21 mouse cellular contexts compared by ENCODE assay signal in genomic region chr3:81170073-81170809, GRCm38 (mm10).
DNase-seq lines count a peak whose midpoint lies in the region; ATAC-seq lines count a peak whose summit lies in the region.
"Had no signal": no experiment of that assay in that cellular context is flagged by ENCODE, and none has a peak within 500 bp of the region (broad histone marks: within the 10 kb centered on the region; RNA-seq: fewer than 3 reads in every experiment).

No protein-coding gene starts in this region.

- no peak for DNase-seq in kidney, postnatal 14 days
- DNase-seq in limb, embryonic 10.5 days (ENCODE audit: low spot score) = no peak
- DNase-seq in fat pad, adult 2 months (ENCODE audit: extremely low read depth, low read depth, low spot score) = peak; percentile 76
- no peak for DNase-seq in frontal cortex, postnatal 25 days (ENCODE audit: low spot score in 2 of 2)
- no peak for DNase-seq in left cerebral cortex, postnatal 4 days
- DNase-seq: adrenal gland, adult 8-10 months; adrenal gland, postnatal 36 days; cerebellum, adult 11 months; cerebellum, adult 8-10 months; cerebellum, postnatal 14 days; forebrain, postnatal 0 days; gastrocnemius, adult 2 months; gastrocnemius, postnatal 25 days; heart, adult 11 months; heart, postnatal 36 days had no signal

- ATAC-seq in kidney, embryonic 14.5 days (ENCODE audit: low FRiP score, low TSS enrichment) = peak; percentile 73; the same call in 1 of the 2 replicates
- ATAC-seq in limb, embryonic 15.5 days (ENCODE audit: insufficient number of reproducible peaks, low FRiP score, low TSS enrichment, low read depth) = no peak
- ATAC-seq in embryonic facial prominence, embryonic 13.5 days (ENCODE audit: insufficient number of reproducible peaks, insufficient read depth, low FRiP score, low TSS enrichment, low read depth) = peak; percentile 64; the same call in 1 of the 2 replicates
- ATAC-seq: forebrain, postnatal 0 days had no signal

- H3K4me2 ChIP-seq in kidney, embryonic 14.5 days (replicated peaks; ENCODE audit: low read depth, low read length) = no peak overlapping the region
- no peak overlapping the region for H3K4me2 ChIP-seq in limb, embryonic 15.5 days
- H3K4me2 ChIP-seq in embryonic facial prominence, embryonic 13.5 days = no peak overlapping the region
- H3K4me2 ChIP-seq: heart, embryonic 13.5 days; hindbrain, embryonic 15.5 days had no signal

- no peak overlapping the region for H3K4me3 ChIP-seq in kidney, embryonic 14.5 days (ENCODE audit: low read length)
- no peak overlapping the region for H3K4me3 ChIP-seq in limb, embryonic 15.5 days
- no peak overlapping the region for H3K4me3 ChIP-seq in limb, embryonic 10.5 days
- no peak overlapping the region for H3K4me3 ChIP-seq in embryonic facial prominence, embryonic 13.5 days
- H3K4me3 ChIP-seq: erythroblast, embryonic 14.5 days; gastrocnemius, adult 2 months; heart, embryonic 13.5 days; hindbrain, embryonic 15.5 days had no signal

- no peak overlapping the region for H3K9ac ChIP-seq in kidney, embryonic 14.5 days (ENCODE audit: low read depth, low read length)
- H3K9ac ChIP-seq in limb, embryonic 15.5 days = no peak overlapping the region
- H3K9ac ChIP-seq in embryonic facial prominence, embryonic 13.5 days = no peak overlapping the region
- H3K9ac ChIP-seq: forebrain, postnatal 0 days; heart, embryonic 13.5 days; hindbrain, embryonic 15.5 days had no signal

- intact Hi-C loops in left cerebral cortex, postnatal 4 days (cut with DNase I) = no loop called here

- no peak overlapping the region for H3K27ac ChIP-seq in kidney, embryonic 14.5 days (ENCODE audit: low read depth, low read length)
- 0 out of 2 replicates have a peak overlapping the region, but pooled peaks have one; percentile 9 for H3K27ac ChIP-seq in limb, embryonic 15.5 days
- H3K27ac ChIP-seq in limb, embryonic 10.5 days = no peak overlapping the region
- H3K27ac ChIP-seq in embryonic facial prominence, embryonic 13.5 days = no peak overlapping the region
- H3K27ac ChIP-seq: gastrocnemius, adult 2 months; heart, embryonic 13.5 days; hindbrain, embryonic 15.5 days had no signal

- no peaks in the 10 kb centered on the region for H3K9me3 ChIP-seq in kidney, embryonic 14.5 days (ENCODE audit: control insufficient read depth, low read length)
- no peaks in the 10 kb centered on the region for H3K9me3 ChIP-seq in limb, embryonic 15.5 days
- H3K9me3 ChIP-seq in limb, embryonic 10.5 days (replicated peaks) = no peaks in the 10 kb centered on the region
- H3K9me3 ChIP-seq in embryonic facial prominence, embryonic 13.5 days = no peaks in the 10 kb centered on the region
- H3K9me3 ChIP-seq: heart, embryonic 13.5 days; hindbrain, embryonic 15.5 days had no signal

- no peaks in the 10 kb centered on the region for H3K27me3 ChIP-seq in kidney, embryonic 14.5 days (ENCODE audit: control insufficient read depth, insufficient read depth, low read length)
- H3K27me3 ChIP-seq in limb, embryonic 15.5 days = no peaks in the 10 kb centered on the region
- no peaks in the 10 kb centered on the region for H3K27me3 ChIP-seq in limb, embryonic 10.5 days (ENCODE audit: low read depth, poor library complexity, severe bottlenecking)
- no peaks in the 10 kb centered on the region for H3K27me3 ChIP-seq in embryonic facial prominence, embryonic 13.5 days
- H3K27me3 ChIP-seq: heart, embryonic 13.5 days; hindbrain, embryonic 15.5 days had no signal

- H3K36me3 ChIP-seq in kidney, embryonic 14.5 days (ENCODE audit: control insufficient read depth, insufficient read depth, low read length) = no peaks in the 10 kb centered on the region
- H3K36me3 ChIP-seq in limb, embryonic 15.5 days = no peaks in the 10 kb centered on the region
- peaks cover 5% of the 10 kb centered on the region for H3K36me3 ChIP-seq in limb, embryonic 10.5 days
- H3K36me3 ChIP-seq in embryonic facial prominence, embryonic 13.5 days = no peaks in the 10 kb centered on the region
- H3K36me3 ChIP-seq: heart, embryonic 13.5 days; hindbrain, embryonic 15.5 days had no signal

- H3K4me1 ChIP-seq in kidney, embryonic 14.5 days (ENCODE audit: control insufficient read depth, insufficient read depth, low read length) = 0 out of 2 replicates have a peak, but pooled peaks cover 3% of the 10 kb centered on the region
- no peaks in the 10 kb centered on the region for H3K4me1 ChIP-seq in limb, embryonic 15.5 days
- peaks cover 4% of the 10 kb centered on the region; the same call in 1 of the 2 replicates for H3K4me1 ChIP-seq in limb, embryonic 10.5 days
- H3K4me1 ChIP-seq in embryonic facial prominence, embryonic 13.5 days = no peaks in the 10 kb centered on the region
- H3K4me1 ChIP-seq: hindbrain, embryonic 15.5 days had no signal

- WGBS in kidney, embryonic 14.5 days = 30% methylated on average over 4 of the region's 4 CpGs
- 53% methylated on average over 4 of the region's 4 CpGs for WGBS in limb, embryonic 15.5 days
- WGBS in limb, embryonic 10.5 days = 66% methylated on average over 4 of the region's 4 CpGs
- 54% methylated on average over 4 of the region's 4 CpGs for WGBS in embryonic facial prominence, embryonic 13.5 days
